Mouse (Mus musculus) cerebellum, adult 11-12 months (tissue): ENCODE data around the gene Meiob.
A peak's percentile ranks its signal among the peaks of the same experiment; 100 is the strongest.

ENCODE experiments used
- DNase-seq: peaks from one replicate; pipeline ENCODE4 v3.0.0; 2022

Gene Meiob

DNA sequence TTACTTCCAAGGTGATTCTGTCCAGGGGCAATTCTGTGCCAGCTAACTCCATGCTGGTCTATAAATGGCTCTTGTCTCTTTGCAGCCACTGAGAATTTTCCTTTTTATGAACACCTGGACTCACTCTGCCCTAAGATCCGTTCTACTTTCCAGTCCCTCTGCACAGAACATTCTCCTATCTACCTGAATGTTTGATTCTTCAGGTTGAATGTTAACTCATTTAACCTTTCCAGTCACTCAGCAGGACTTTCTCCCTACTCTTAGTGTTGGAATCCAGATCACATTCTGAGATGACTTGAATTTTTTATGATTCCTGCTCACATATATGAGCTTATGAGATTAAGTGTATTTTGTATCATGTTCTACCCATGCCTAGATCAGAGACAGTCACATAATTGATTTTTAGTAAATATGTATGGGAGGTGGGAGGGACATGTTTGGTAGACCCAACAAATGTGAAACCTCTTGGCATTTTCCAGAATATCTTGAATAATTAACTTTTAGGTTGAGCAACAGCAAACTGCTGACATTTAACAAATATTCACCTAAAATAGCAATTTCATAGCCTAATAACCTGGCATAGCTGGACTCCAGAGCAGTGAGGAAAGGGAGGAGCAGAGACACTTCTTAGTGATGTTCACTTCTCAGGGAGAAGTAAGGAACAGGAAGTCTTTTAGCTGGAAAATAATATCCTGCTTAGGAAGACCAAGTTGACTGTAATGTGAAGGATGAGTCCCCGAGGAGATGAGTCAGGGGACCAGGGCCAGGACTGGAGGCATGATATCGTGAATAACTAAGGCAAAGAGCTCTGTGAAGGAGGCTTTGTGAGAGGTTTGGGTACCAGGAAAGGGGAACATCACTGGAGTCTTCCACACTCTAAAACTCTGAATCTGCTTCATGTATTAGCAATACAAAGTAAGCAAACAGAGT is 17.5 kb downstream of the Meiob start:
- no peak for DNase-seq

DNA sequence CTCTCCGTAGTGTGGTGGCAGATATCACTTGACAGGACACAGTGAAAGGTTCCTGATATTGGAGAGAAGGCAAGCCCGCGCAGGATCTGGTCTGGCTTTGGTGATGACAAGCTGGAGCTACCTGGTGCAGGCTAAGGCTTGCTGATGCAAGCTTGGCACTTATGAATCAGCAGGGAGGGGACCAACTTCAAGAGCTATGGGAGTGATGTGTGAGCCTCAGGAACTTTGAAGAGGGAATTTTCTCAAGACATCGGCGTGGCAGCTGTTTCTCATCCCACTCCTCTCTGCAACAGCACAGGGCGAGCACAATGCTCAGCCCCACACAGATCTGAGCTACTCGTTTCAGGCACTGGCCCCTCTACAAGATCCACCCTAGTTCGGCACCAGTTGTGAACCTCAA is 35.8 kb downstream of the Meiob start, which contains the start of gene Hagh:
TSS of gene Hagh (plus strand) at position 302 of the 400 bp plus-strand sequence.
- no peak for DNase-seq

- no peak for DNase-seq
Measured at GRCm38 (mm10) chr17:24840341-24840740, 36.3 kb downstream of the Meiob start.

DNA sequence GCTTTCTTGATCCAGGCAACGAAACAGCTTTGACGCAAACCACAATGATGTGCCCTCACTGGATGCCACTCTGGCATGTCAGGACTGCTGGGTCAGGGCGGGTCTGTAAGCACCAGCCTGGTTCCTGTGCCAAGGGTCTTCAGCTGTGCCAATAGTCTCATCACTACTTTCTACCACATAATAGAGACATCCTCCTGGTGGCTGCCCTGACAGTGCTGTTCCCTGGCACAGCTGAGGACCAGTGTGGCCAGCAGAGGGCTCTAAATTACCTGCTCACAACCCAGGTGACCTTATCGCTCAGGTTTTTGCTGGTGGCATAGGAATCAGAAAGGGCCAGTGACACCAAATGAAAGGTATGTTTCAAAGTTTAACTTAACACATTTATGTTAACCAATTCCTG is 37.0 kb downstream of the Meiob start:
- no peak for DNase-seq

- DNase-seq, result no peak
Measured at GRCm38 (mm10) chr17:24842631-24843030, 38.5 kb downstream of the Meiob start.

- no peak for DNase-seq
Measured at GRCm38 (mm10) chr17:24844525-24844924, 40.4 kb downstream of the Meiob start.

GRCm38 (mm10) chr17:24847386-24847785 is 43.3 kb downstream of the Meiob start:
- no peak for DNase-seq

DNA sequence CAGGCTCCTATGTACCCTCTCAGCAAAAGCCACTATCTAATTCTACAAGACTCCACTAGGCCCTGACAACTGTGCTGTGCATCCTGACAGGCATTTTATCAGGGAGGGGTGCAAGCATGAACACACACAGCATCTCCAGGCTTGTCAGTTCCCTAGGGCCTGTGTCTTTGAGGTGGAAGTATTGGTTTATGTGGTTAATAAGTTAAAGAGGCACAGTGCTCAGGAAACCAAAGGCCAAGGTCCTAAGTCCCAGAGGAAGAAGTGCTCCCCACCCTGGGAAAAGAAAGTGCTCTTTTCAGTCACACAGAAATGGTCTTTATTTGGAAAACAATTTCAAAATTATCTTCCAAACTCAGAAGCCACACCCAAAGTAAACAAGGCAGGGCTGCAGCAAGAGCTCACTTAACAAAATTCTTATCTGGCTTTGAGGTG is 44.5 kb downstream of the Meiob start:
- DNase-seq, result no peak

- DNase-seq, result no peak
Measured at GRCm38 (mm10) chr17:24849733-24850064, 45.6 kb downstream of the Meiob start.

- DNase-seq, result peak; percentile 98
Measured at GRCm38 (mm10) chr17:24850065-24850772, 46.1 kb downstream of the Meiob start, which contains the start of gene Fahd1. Gene Fahd1, minus strand, starts transcription at chr17:24850364.

DNA sequence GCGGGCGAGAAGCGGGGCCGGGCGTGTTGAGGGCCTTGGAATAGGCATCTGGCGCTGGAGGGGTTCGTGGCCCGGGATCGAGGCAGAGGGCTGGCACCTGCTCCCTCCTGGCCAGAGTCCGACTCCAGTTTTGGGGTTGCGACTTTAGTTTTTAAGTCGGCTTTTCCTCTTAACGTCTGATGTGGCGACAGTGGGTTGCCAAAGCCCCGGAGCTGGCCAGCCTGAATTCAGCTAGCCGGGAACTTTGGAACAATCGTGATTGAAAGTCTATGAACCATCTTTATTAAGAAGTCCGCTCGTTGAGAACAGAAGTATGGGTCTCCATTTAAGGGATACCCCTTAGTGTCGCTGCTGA is 46.7 kb downstream of the Meiob start:
- no peak for DNase-seq

DNA sequence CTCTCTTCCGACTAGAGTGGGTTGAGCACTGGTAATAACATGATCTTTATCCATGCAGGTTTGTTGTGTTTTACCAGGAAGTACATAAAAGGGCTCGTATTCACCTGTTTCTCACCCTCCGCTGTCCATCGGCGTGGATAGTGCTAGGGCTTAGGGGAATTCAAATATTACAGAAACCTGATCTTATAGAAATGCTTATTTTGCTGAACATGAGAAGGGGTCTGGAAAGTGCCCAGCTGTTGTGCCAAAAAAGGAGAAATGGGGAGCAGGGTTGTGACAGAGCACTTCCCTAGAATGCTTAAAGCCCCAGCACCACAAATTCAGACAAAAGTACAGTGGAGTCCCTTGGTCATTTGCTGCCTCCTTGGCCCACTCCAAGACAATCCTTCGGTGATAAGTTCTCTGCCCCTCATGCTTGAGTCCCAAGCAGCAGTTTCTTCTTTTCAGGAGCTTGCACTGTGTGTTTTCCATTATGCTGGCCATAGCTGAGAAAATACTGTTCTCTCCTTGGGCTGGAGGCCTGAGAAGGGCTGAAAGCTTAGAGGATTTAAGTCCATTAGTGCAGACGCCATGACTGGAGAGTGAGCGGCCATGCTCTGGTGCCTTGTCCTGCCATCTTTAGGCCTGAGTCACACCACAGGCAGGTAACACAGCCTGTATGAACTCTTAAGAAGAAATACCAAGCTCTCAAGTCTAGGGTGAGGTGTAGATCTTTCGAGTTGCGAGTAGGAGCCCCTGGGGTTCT is 47.5 kb downstream of the Meiob start:
- DNase-seq, result no peak

DNA sequence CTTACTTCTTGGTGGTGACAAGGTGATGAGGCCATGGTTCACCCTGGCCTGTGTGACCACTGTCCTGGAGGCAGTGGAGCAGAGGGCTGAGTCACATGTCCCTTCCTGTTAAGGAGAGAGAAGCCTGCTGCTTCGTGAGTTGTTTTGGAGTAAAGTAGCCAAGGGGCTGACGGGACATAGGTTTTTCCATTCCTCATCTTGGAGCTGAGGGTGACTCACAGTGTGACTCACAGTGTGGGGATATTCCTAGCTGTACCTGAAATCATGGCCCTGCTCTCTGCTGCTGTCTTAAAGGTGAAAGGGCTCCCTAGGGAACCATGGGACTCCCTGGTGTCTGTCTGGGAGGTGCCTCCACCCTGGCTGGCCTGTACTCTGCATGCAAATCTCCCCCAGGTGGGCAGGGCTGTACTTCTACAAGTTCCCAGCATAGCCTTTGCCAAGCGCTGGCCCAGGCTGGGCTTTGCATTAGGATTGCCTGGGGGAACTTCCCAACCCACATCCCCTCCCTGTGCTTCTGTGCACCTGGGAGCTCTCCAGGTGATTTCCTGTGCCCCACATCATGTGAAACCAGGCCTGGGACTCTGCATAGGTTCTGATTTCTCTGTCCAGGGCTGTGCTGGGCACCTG is 51.9 kb downstream of the Meiob start:
- DNase-seq, result no peak

- no peak for DNase-seq
Measured at GRCm38 (mm10) chr17:24856589-24856988, 52.5 kb downstream of the Meiob start.

- no peak for DNase-seq
Measured at GRCm38 (mm10) chr17:24857831-24858470, 53.9 kb downstream of the Meiob start.

DNA sequence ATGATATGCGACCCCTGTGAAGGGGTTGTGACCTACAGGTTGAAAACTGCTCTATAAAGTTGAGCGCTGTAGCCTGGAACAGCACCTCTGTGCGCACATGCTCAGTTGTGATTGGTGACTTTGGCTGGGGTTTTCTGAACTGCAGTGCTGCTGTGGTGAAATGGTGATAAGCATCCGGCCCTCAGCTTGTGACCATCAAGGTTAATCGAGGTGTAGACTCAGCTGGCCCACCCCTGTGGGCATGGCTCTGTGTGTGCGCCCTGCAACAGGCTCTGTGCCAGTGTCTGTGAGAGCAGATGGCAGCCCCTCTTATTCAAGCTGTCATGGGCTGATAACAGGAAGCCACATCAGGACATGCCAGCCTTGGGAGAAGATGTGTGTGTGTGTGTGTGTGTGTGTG is 54.9 kb downstream of the Meiob start:
- DNase-seq, result no peak

- DNase-seq, result no peak
Measured at GRCm38 (mm10) chr17:24860076-24860475, 56.0 kb downstream of the Meiob start.

DNA sequence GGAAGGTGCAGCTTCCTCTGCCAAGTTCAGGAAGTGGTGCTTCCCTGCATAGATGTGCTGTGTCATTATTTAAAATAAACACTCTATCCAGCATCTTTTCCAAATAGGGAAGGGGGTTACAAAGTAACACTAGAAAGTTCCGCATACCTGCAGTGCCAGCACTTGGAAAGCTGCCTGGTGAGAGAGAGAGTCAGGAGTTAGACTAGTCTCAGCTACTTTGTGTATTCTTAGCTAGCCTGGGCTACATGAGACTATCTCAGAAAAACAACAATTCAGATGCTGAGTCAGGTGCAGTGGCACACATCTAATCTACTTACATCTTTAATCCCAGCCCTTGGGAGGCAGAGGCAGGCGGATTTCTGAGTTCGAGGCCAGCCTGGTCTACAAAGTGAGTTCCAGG is 57.7 kb downstream of the Meiob start:
- DNase-seq, result no peak

DNA sequence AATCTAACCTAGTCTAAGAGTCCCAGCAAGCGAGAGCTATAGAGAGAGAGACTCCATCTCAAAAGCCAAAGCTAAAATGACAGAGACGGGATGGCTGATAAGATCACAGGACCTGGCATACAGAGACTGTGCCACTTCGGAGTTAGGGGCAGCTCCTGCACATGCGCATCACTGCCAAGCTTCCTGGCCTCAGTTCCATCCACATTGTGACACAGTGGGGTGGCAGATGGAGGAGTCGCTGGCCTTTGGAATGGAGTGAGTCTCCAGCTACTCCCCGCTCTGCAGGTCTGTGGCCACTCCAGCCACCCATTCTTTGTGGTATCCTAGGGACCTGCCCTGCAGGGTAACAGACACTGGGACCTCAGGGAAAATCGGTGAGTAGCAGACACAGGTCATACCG is 61.7 kb downstream of the Meiob start, which contains the start of gene Igfals:
TSS of gene Igfals (plus strand) at position 222 of the 400 bp plus-strand sequence.
- peak; percentile 90 for DNase-seq

DNA sequence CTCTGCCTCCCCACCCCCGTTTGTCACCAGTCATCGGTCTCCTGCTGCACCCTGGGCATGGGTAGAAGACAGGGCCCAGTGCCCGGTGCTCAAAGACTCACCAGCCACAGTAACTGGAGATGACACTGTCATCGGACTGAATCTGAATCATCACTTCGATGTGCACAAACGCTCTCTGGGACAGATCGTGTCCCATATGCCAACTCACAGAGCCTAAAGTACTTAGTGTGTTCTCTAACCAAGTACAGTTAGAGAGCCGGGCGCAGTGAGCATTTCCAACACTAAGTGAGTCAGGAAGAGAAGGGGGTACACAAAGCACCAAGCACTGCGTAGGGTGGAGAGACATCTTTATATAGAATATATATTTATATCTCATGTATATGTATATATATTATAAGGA is 63.8 kb downstream of the Meiob start:
- no peak for DNase-seq

GRCm38 (mm10) chr17:24873695-24874404 is 69.8 kb downstream of the Meiob start:
- no peak for DNase-seq

DNA sequence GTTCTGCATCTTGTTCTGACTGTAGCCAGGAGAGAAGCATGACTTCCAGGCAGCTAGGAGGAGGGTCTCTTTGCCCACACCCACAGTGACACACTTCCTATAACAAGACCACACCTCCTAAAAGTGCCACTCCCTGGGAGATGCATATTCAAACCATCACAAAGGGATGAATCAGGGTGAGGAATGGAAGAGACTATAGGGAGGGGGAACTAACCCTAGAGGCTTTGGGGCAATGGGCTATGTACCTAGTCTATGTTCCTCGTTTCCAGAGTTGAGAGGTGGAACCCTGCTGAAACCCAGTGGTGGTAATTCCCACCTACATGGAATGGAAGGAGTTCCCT is 70.3 kb downstream of the Meiob start:
- DNase-seq, result no peak
